Mouse (Mus musculus): ENCODE measurements around the gene B230104I21Rik. TPM values are rescaled to one million over a fixed set of nuclear protein-coding genes. Genes with fewer than 3 reads are reported as not detected.

B230104I21Rik gene
- polyA plus RNA-seq, 1 experiment from 2014 or later, result not detected

GRCm38 (mm10) chr4:154336650-154337049 is 723 bp downstream of the B230104I21Rik start:
- Histone ChIP-seq H3K4me2 (replicated peaks; ENCODE audit: low read depth, low read length) (no peak overlapping the region), H3K27ac (ENCODE audit: low read length) (no peak overlapping the region)
- TF ChIP-seq CTCF (IDR thresholded peaks at IDR 0.05), result no peak
- peak; percentile 71; the same call in 1 of the 2 replicates for TF ChIP-seq EP300 (IDR thresholded peaks at IDR 0.05)

DNA sequence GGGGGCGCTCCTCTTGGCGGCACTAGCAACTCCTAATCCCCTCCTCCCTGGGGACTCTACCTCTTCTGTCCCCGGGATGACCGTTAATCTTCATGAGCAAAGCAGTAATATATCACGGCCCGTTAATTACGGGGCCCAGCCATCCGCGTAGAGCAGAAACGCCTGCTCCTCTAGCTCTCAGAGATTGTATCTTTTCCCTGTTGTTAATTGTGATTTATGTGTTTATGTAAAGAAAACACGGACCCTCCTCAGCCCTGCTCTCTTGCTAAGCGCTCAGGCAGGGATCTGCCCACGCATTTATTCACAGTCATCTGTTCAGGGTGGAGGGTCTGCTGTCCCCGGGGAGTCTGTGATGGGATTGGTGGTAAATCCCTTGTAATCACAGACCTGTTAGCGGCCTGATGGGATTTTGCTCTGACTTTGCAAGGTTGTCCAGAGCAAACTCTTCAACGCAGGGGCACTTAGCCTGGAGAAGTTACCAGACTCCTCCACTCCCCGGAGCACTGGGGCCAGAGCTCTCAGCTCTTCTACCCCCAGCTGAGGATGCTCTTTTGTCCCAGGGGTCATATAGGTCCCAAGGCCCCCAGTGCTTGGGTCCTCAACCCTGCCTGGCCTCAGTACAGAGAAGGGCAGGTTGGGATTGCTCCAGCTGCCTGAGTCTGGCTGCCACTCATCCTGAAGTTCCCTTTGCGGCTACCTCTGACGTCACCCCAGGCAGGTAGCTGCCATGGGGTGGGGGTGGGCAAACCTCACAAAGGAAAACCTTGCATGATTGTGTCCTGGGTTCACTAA is 11.0 kb downstream of the B230104I21Rik start:
- H3K27ac ChIP-seq (ENCODE audit: low read length), result no peak overlapping the region
- ATAC-seq, result no peak

More at GRCm38 (mm10) chr4:154336650-154337049, 723 bp downstream of the B230104I21Rik start:
- Histone ChIP-seq H3K9me3 (ENCODE audit: low read length) (no peaks in the 10 kb centered on the region), H3K9ac (replicated peaks; ENCODE audit: low read depth) (no peak overlapping the region), H3K4me1 (ENCODE audit: insufficient read depth, low read depth, low read length) (no peaks in the 10 kb centered on the region; the same call in 1 of the 2 replicates), H3K36me3 (ENCODE audit: insufficient read depth, low read length) (no peaks in the 10 kb centered on the region; the same call in 1 of the 2 replicates), H3K27me3 (replicated peaks; ENCODE audit: insufficient read depth, low read length) (no peaks in the 10 kb centered on the region), H3K4me3 (ENCODE audit: low read depth, low read length) (no peak overlapping the region)
- peak; percentile 87 for ATAC-seq
- 33% methylated on average over 10 of the region's 10 CpGs for WGBS
- peak; percentile 61 for DNase-seq (ENCODE audit: low spot score)

GRCm38 (mm10) chr4:154348197-154348786 is 12.4 kb downstream of the B230104I21Rik start:
- Histone ChIP-seq H3K4me1 (ENCODE audit: insufficient read depth, low read depth, low read length) (peaks cover 8% of the 10 kb centered on the region; the same call in 1 of the 2 replicates), H3K36me3 (ENCODE audit: insufficient read depth, low read length) (no peaks in the 10 kb centered on the region), H3K4me2 (replicated peaks; ENCODE audit: low read depth, low read length) (no peak overlapping the region), H3K9ac (replicated peaks; ENCODE audit: low read depth) (no peak overlapping the region), H3K4me3 (ENCODE audit: low read depth, low read length) (no peak overlapping the region), H3K27ac (ENCODE audit: low read length) (no peak overlapping the region), H3K27me3 (replicated peaks; ENCODE audit: insufficient read depth, low read length) (no peaks in the 10 kb centered on the region), H3K9me3 (ENCODE audit: low read length) (no peaks in the 10 kb centered on the region)
- ATAC-seq (peak; percentile 75), DNase-seq (ENCODE audit: low spot score) (peak; percentile 71)
- 5% methylated on average over 11 of the region's 11 CpGs for WGBS
- TF ChIP-seq EP300 (IDR thresholded peaks at IDR 0.05) (peak; percentile 76), CTCF (IDR thresholded peaks at IDR 0.05) (peak; percentile 49)

More for the DNA sequence above, 11.0 kb downstream of the B230104I21Rik start:
- TF ChIP-seq CTCF (IDR thresholded peaks at IDR 0.05) (no peak), EP300 (IDR thresholded peaks at IDR 0.05) (no peak)
- Histone ChIP-seq H3K9ac (replicated peaks; ENCODE audit: low read depth) (no peak overlapping the region), H3K4me3 (ENCODE audit: low read depth, low read length) (no peak overlapping the region), H3K9me3 (ENCODE audit: low read length) (no peaks in the 10 kb centered on the region), H3K27me3 (replicated peaks; ENCODE audit: insufficient read depth, low read length) (no peaks in the 10 kb centered on the region), H3K4me1 (ENCODE audit: insufficient read depth, low read depth, low read length) (peaks cover 8% of the 10 kb centered on the region; the same call in 1 of the 2 replicates), H3K36me3 (ENCODE audit: insufficient read depth, low read length) (no peaks in the 10 kb centered on the region), H3K4me2 (replicated peaks; ENCODE audit: low read depth, low read length) (no peak overlapping the region)
- no peak for DNase-seq (ENCODE audit: low spot score)
- WGBS, result 49% methylated on average over 19 of the region's 19 CpGs

DNA sequence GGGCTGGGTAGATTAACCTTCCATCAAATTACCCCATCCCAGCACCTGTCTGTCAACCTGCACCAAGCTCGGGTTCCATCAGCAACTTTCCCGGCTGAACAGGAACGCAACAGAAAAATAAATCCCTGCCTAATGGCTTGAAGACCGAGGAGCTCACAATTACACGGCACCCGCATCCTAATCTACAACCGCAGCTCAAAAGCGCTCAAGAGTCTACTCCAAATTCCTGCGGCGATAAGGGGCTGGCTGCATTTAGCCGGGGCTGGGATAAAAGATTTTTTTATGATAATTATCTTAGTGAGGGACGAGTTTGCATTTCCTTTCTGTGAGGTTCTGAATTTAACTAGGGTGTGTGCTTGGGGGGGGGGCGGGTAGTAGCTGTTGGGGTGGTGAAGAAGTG is 16.3 kb downstream of the B230104I21Rik start:
- H3K9me3 ChIP-seq (ENCODE audit: low read length), result no peaks in the 10 kb centered on the region
- H3K27me3 ChIP-seq (replicated peaks; ENCODE audit: insufficient read depth, low read length), result no peaks in the 10 kb centered on the region
- peak; percentile 47 for ATAC-seq
- peaks cover 8% of the 10 kb centered on the region; the same call in 1 of the 2 replicates for H3K4me1 ChIP-seq (ENCODE audit: insufficient read depth, low read depth, low read length)
- 34% methylated on average over 13 of the region's 13 CpGs for WGBS
- no peak overlapping the region for H3K9ac ChIP-seq (replicated peaks; ENCODE audit: low read depth)
- peak; percentile 53 for DNase-seq (ENCODE audit: low spot score)
- TF ChIP-seq CTCF (IDR thresholded peaks at IDR 0.05), result no peak
- TF ChIP-seq EP300 (IDR thresholded peaks at IDR 0.05), result peak; percentile 41; the same call in 1 of the 2 replicates
- H3K36me3 ChIP-seq (ENCODE audit: insufficient read depth, low read length), result no peaks in the 10 kb centered on the region
- H3K27ac ChIP-seq (ENCODE audit: low read length), result no peak overlapping the region
- no peak overlapping the region for H3K4me2 ChIP-seq (replicated peaks; ENCODE audit: low read depth, low read length)
- H3K4me3 ChIP-seq (ENCODE audit: low read depth, low read length), result no peak overlapping the region

GRCm38 (mm10) chr4:154355408-154355807 is 19.5 kb downstream of the B230104I21Rik start:
- Histone ChIP-seq H3K4me3 (ENCODE audit: low read depth, low read length) (no peak overlapping the region), H3K4me1 (ENCODE audit: insufficient read depth, low read depth, low read length) (peaks cover 20% of the 10 kb centered on the region), H3K9me3 (ENCODE audit: low read length) (no peaks in the 10 kb centered on the region), H3K27ac (ENCODE audit: low read length) (no peak overlapping the region), H3K4me2 (replicated peaks; ENCODE audit: low read depth, low read length) (no peak overlapping the region), H3K27me3 (replicated peaks; ENCODE audit: insufficient read depth, low read length) (no peaks in the 10 kb centered on the region), H3K9ac (replicated peaks; ENCODE audit: low read depth) (no peak overlapping the region), H3K36me3 (ENCODE audit: insufficient read depth, low read length) (no peaks in the 10 kb centered on the region)
- DNase-seq (ENCODE audit: low spot score) (no peak), ATAC-seq (no peak)
- 96% methylated on average over 5 of the region's 5 CpGs for WGBS
- TF ChIP-seq EP300 (IDR thresholded peaks at IDR 0.05) (no peak), CTCF (IDR thresholded peaks at IDR 0.05) (peak; percentile 41)

DNA sequence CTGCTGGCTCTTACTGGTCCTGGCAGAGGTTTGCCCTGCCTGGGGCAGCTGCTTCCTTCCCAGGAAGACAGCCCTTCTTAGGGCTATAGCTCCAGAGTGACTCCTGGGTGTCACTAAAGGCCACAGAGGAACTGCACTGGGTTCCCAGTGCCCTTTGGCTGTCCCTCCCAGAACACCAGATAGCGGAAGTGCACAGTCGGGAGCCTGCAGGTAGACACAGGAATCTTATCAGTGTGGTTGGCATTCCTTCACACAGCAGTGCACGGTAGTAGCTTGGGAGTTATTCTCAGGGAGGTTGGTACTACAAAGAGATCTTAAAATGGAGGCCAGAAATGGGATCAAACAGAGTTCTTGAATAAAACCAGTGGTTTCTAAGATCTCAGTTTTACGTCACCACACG is 22.4 kb downstream of the B230104I21Rik start:
- H3K27ac ChIP-seq (ENCODE audit: low read length), result peak overlapping the region; percentile 69
- DNase-seq (ENCODE audit: low spot score) (no peak), ATAC-seq (no peak)
- TF ChIP-seq EP300 (IDR thresholded peaks at IDR 0.05) (no peak), CTCF (IDR thresholded peaks at IDR 0.05) (no peak)
- H3K4me3 ChIP-seq (ENCODE audit: low read depth, low read length), result no peak overlapping the region
- no peaks in the 10 kb centered on the region for H3K9me3 ChIP-seq (ENCODE audit: low read length)
- H3K9ac ChIP-seq (replicated peaks; ENCODE audit: low read depth), result no peak overlapping the region
- no peaks in the 10 kb centered on the region for H3K36me3 ChIP-seq (ENCODE audit: insufficient read depth, low read length)
- no peak overlapping the region for H3K4me2 ChIP-seq (replicated peaks; ENCODE audit: low read depth, low read length)
- H3K27me3 ChIP-seq (replicated peaks; ENCODE audit: insufficient read depth, low read length), result no peaks in the 10 kb centered on the region
- WGBS, result 48% methylated on average over 5 of the region's 5 CpGs
- peaks cover 20% of the 10 kb centered on the region for H3K4me1 ChIP-seq (ENCODE audit: insufficient read depth, low read depth, low read length)
